Mouse (Mus musculus): ENCODE measurements around the gene Pde4a.
A peak's percentile ranks its signal among the peaks of the same experiment; 100 is the strongest.
"Not testable (repeated sequence)": the region's sequence is repeated elsewhere in the genome, so short reads cannot be mapped to it uniquely, and the experiment has no call there.

Gene Pde4a

DNA sequence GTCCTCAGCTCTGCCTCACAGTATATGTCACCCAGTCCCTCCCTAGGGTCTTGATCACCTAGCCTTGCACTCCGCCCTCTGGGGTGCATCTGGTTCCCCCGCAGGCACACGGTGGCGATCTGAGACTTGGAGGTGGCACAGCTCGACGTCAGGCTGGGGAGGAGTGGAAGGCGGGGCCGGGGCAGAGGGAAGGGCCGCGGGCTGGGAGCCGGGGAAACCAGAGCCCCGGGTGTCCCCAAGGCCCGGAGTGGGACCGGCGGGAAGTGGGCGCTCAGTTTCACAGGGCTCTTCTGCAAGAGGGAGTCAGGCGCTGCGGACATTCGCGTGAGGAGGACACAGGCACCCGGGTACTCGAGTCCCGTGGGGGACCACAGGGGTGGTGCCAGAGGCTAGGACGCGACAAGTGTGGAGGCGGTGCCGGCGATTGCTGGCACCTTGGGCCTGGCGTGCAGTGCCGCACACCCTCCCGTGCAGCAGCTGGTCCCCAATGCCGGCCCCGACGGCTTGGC lies 18.4 kb downstream of the Pde4a start:
- DNase-seq (ENCODE audit: low spot score), result no peak

DNA sequence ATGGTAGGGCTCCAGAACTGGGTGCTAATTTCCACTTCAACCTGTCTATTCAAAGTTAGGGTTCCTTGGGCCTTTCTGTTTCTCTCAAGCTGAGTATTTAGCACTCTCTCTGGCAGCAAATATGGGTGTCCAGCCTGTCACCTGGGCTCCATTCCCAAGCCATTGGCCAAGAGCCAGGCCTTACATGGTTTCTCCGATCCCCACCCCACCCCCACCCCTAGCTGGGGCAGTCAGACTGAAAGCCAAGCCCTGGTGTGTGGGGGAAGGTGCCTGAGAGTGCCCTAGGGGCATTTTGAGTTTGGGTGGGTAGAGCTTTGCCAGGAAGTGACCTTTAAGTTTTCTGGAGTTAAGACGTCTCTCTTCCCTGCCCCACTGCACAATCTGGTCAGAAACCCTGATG lies 19.2 kb downstream of the Pde4a start:
- peak; percentile 67 for DNase-seq (ENCODE audit: low spot score)

- DNase-seq (ENCODE audit: low spot score), result no peak
Measured at GRCm38 (mm10) chr9:21185436-21185835, 19.9 kb downstream of the Pde4a start.

GRCm38 (mm10) chr9:21189905-21190304 lies 24.4 kb downstream of the Pde4a start:
- DNase-seq (ENCODE audit: low spot score), result no peak

DNA sequence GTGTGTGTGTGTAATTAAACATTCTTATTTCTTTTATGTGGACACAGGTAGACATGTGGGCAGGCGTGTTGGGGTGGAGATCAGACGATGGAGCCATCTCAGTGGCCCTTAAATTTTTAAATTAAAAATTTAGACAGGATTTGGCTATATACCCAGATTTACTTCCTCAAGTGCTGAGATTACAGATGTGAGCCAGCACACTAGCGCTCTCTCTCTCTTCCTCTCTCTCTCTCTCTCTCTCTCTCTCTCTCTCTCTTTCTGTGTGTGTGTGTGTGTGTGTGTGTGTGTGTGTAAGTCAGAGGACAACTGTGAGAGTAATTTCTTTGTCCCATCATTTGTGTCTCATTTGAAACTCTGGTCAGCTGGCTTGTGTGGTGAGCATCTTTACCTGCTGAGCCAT lies 25.2 kb downstream of the Pde4a start:
- DNase-seq (ENCODE audit: low spot score), result no peak

DNA sequence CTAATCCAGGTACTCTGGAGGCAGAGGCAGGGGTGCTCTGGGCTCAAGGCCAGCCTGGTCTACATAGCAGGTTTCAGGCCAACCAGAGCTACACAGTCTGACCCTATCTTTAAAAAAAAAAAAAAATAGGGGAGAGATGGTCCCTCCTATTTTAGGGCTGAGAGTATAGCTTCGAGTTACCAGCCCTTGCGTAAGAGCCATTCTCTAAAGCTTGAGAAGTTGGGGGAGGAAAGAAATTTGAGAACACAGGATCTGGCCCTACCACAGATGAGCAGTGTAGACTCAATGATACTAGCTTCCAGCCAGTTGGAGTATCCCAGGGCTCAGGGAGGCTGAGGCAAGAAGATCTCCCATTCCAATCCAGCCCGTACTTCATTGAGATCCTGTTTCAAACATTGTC lies 28.3 kb downstream of the Pde4a start:
- DNase-seq (ENCODE audit: low spot score), result peak; percentile 11

- no peak for DNase-seq (ENCODE audit: low spot score)
Measured at GRCm38 (mm10) chr9:21194787-21195493, 29.4 kb downstream of the Pde4a start.

DNA sequence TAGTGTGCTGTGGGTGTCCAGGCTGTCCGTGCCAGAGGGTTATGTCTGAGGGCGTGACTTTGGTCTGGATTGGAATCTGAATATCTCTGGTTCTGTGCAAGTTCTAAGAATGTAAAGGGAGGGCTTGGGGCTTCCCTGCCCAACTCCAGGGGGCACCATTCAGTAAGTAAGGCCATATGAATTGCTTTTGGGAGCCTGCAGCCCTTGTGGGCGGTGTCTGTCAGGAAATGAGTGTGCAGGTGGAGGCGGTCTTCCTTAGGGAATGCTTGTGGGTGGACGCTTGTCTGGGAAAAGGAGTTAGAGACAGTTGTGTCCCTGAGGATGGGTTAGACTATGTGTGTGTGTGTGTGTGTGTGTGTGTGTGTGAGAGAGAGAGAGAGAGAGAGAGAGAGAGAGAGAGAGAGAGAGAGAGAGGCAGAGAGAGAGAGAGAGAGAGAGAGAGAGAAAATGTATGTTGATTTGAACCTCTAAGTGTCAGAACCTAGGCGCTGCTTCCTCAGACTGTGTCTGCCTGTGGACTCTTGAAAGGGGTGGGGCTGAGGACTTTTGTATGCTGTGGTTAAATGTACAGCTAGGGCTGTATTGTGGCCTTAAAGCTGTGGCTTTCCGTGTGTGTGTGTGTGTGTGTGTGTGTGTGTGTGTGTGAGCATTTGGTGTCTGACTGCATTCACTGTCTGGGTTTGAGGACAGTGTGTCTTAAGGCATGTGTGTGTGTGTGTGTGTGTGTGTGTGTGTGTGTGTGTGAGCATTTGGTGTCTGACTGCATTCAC lies 30.4 kb downstream of the Pde4a start:
- DNase-seq (ENCODE audit: low spot score), result not testable (repeated sequence)

DNA sequence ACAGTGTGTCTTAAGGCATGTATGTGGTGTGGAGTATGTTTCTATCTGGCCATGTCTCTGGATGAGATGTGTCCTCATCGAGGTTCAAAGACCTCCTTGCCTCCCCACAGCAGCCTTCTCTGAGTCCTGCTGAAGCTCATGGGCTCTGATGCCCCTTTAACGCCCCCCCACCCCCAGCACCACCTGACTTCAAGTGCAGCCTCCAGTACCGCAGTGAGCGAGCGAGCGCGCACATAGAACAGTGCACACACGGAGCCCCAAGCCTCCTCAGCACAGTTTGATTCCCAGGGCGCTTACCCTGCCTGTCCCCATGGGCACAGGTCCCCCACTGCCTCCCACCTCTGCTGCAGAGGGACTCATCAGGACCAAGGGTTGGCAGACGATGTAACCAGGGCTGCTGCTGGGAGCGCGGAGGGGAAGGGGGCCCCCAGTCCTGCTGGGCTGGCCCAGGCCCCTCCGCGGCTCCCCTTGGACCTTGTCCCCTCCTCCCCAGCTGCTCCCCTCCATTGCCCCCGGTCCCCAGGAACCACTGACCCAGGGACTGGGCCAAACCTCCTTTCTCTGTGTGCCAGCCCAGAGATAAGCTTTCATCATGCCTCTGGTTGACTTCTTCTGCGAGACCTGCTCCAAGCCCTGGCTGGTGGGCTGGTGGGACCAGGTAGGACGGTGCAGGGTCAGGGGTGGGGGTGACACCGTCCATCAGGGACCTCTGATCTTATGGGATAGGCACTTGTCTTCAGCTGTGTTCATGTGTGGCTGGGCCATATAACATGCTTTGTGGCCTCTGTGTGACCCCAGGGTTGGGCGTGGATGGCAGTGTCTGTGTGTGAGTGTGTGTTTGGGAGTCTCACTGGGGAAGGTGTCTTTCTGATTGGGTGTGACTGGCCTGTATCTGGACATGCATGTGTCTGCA lies 31.3 kb downstream of the Pde4a start:
- DNase-seq (ENCODE audit: low spot score), result no peak

- no peak for DNase-seq (ENCODE audit: low spot score)
Measured at GRCm38 (mm10) chr9:21197981-21198380, 32.5 kb downstream of the Pde4a start.

DNA sequence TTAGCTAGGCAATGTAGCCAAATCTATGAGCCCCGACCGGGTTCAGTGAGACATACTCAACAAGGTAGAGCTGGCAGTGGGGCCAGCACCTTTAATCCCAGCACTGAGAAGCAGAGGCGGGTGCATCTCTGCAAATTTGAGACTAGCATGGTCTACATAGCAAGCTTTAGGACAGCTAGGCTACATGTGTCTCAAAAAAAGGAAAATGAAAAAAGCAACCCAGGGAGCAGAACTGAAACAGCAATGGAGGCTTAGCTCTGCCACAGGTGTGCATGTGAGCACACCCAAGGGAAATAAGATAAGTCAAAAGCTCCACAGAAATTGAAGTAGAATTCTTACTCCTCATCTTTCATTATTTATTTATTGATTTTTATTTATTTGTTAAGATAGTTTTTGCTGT lies 33.4 kb downstream of the Pde4a start:
- DNase-seq (ENCODE audit: low spot score), result no peak

DNA sequence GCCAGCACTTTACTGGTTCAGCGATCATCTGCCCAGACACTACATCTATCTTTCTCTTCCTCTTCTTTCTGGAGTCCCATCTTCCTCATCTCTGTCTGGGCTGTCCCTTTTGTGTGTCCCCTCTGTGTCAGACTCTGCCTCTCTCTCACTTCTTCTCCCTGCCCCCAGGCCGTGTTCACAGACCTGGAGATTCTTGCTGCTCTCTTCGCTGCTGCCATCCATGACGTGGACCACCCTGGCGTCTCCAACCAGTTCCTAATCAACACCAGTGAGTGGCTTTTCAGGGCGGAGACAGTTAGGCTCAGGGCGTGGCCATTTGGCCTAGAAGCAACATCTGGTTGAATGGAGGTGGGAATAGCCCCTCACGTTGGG lies 38.6 kb downstream of the Pde4a start:
- DNase-seq (ENCODE audit: low spot score), result no peak

DNA sequence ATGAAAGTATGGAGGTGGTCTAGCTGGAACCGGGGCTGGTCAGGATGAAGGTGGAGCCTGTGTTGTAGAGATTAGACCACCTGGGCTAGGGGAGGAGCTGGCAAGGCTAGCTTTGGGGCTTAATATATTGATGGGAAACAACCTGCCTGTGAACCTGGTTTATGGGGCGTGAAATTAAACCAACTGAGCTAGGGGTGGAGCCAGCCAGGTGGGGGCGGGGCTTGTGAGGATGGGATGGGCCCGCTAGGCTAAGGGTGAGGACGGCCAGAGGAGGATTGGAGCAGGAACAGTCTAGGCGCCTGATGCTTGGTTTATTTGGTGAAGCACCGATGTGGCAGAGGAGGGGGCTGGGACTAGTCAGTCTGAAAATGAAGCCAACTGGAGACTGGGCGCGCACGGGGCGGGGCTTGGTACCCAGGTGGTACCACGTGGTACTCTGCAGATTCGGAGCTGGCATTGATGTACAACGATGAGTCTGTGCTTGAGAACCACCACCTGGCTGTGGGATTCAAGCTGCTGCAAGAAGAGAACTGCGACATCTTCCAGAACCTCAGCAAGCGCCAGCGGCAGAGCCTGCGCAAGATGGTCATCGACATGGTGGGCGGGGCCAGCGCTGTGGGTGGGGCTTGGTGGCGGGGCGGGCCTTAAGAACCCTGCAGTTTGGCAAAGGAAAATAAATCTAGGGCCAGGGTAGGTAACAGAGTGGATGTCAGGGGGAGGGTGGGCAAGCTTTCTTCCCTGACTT lies 39.2 kb downstream of the Pde4a start:
- DNase-seq (ENCODE audit: low spot score), result no peak

DNA sequence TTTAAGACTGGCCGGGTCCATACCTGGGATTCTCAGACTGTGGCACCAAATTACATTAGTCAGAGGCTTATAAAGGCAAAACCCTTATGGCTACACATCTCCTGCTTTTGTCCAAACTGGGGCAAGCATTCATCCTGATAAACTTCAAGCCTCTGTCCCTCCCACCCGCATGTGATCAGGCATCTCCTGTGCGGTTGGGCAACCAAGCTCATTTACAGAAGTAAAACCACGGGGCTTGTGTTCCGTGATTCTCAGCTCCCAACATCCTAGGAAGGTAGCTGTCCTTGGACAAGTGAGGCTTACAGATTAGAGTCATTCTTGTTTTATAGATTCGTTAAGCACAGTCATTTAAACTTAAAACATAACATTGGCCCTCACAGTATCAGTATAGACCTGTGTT lies 41.3 kb downstream of the Pde4a start:
- no peak for DNase-seq (ENCODE audit: low spot score)

- DNase-seq (ENCODE audit: low spot score), result no peak
Measured at GRCm38 (mm10) chr9:21208626-21209025, 43.1 kb downstream of the Pde4a start.

GRCm38 (mm10) chr9:21210821-21211220 lies 45.3 kb downstream of the Pde4a start:
- no peak for DNase-seq (ENCODE audit: low spot score)

DNA sequence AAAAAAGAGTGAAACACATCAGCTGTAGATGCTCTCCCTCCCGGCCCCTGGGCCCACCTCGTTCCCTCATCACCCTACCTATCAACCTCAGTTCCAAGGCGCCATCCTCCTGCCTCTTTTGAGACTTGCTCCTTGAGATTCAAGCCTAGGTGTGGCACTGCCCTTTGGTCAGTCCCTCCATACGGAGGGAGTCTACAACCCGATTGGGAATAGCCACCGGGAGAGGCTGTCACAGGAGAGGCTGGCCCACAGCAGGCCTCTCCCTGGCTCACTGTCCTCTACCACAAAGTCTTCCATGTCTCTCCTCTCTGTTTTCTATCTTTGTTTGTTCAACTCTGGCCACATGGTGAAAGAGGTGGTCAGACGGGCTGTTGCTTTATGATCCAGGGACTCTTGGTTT lies 46.1 kb downstream of the Pde4a start:
- DNase-seq (ENCODE audit: low spot score), result no peak

DNA sequence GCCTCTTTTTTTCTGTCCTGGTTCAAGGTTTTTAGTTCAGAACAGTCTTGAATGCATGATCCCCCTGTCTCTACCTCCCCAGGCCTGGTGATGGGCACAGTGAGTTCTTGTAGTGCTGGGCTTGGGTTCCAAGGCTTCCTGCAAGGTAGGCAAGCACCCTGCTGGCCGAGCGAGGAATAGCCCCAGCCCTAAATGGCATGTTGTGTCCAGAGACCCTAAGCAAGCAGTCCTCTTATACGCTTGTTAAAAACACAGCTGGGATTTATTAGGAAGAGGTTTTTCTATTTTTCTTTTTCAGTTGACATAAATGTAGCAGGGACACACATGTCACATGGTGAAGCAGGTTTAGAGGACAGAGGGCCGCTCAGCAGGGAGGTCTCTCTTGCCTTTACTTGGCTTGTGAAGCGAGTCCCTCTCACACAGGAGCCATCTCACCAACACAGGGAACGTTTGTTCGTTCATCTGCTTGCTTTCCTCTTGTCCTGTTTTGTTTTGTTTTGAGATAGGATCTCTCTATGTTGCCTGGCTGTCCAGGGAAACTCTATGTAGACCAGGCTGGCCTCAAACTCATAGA lies 48.2 kb downstream of the Pde4a start:
- peak; percentile 18 for DNase-seq (ENCODE audit: low spot score)

GRCm38 (mm10) chr9:21216050-21216841 lies 50.7 kb downstream of the Pde4a start:
- peak; percentile 59 for DNase-seq (ENCODE audit: low spot score)

DNA sequence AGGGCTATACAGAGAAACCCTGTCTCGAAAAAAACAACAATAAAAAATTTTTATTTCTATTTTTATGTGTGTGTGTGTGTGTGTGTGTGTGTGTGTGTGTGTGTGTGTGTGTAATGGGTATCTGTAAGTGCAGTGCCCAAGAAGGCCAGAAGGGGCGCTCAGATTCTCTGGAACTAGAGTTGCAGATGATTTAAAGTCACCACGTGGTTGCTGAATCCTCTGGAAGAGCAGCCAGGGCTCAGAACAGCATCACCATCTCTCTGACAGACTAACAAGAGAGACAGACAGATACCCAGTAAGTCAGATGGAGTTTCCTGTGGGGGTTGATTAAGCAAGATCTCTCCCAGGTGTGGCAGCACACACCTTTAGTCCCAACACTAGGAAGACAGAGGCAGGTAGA lies 54.3 kb downstream of the Pde4a start:
- DNase-seq (ENCODE audit: low spot score), result no peak

Measured in adipocyte (in vitro differentiated cells).